In the genomic region with DNA sequence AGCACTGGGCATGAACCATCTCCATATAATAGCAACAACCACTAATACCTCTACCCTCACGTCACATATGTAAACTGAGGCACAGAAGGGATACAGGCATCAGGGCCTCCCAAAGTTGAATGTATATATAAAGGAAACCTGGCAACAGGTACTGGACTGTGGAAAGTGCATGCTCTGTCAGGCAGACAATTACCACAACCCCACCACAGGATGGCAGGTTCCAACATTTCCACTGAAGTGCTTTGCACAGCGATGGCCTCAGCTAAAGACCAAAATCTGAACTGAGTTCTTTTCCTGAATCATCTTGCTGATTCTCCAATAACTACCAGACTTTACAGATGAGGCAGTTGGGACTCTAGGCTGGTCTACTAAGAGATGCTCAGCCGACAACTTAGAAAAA, we compare ENCODE assay signal across 19 mouse cellular contexts.
"Had no signal": no experiment of that assay in that cellular context is flagged by ENCODE, and none has a peak within 500 bp of the region (broad histone marks: within the 10 kb centered on the region; RNA-seq: fewer than 3 reads in every experiment).

No protein-coding gene starts in this region.

- H3K9me3 ChIP-seq: kidney, embryonic 15.5 days; limb, embryonic 10.5 days; limb, embryonic 13.5 days; liver, embryonic 13.5 days; megakaryocyte, embryonic 14.5 days; midbrain, embryonic 10.5 days; midbrain, embryonic 13.5 days; stomach, embryonic 15.5 days had no signal

- DNase-seq: kidney, adult 11 months; kidney, adult 8-10 months; kidney, postnatal 14 days; kidney, postnatal 4 days; liver; liver, embryonic 13.5 days; lung, embryonic 14.5 days; thymus, postnatal 4 days had no signal

- H3K27me3 ChIP-seq: liver, embryonic 13.5 days; megakaryocyte, embryonic 14.5 days; midbrain, embryonic 13.5 days; stomach, embryonic 15.5 days had no signal

- H3K4me3 ChIP-seq: kidney, embryonic 15.5 days; limb, embryonic 10.5 days; limb, embryonic 13.5 days; liver, embryonic 13.5 days; megakaryocyte, embryonic 14.5 days; midbrain, embryonic 10.5 days; midbrain, embryonic 13.5 days; myocyte; stomach, embryonic 15.5 days had no signal

- H3K9ac ChIP-seq: kidney, embryonic 15.5 days; limb, embryonic 13.5 days; liver, embryonic 13.5 days; lung, embryonic 14.5 days; midbrain, embryonic 13.5 days; stomach, embryonic 15.5 days had no signal

- H3K4me1 ChIP-seq: liver, embryonic 13.5 days; stomach, embryonic 15.5 days had no signal

- H3K27ac ChIP-seq: kidney, embryonic 15.5 days; limb, embryonic 10.5 days; limb, embryonic 13.5 days; liver, embryonic 13.5 days; macrophage; midbrain, embryonic 10.5 days; midbrain, embryonic 13.5 days; stomach, embryonic 15.5 days had no signal

- H3K36me3 ChIP-seq: limb, embryonic 10.5 days; liver, embryonic 13.5 days; midbrain, embryonic 10.5 days; midbrain, embryonic 13.5 days; stomach, embryonic 15.5 days had no signal

- H3K4me2 ChIP-seq: kidney, embryonic 15.5 days; limb, embryonic 13.5 days; liver, embryonic 13.5 days; lung, embryonic 14.5 days; midbrain, embryonic 13.5 days; stomach, embryonic 15.5 days had no signal

- ATAC-seq: lung, postnatal 0 days; midbrain, embryonic 13.5 days; midbrain, embryonic 16.5 days had no signal
